Mouse (Mus musculus): ENCODE measurements around the gene Fgfr2.

- TF ChIP-seq CTCF (IDR thresholded peaks at IDR 0.05; ENCODE audit: extremely low read depth, insufficient read length, insufficient replicate concordance, low read depth, low read length) (no peak), POLR2A (IDR thresholded peaks at IDR 0.05; ENCODE audit: low read depth, low read length) (no peak)
Measured at GRCm38 (mm10) chr7:130167261-130167660, 2955.9 kb downstream of the Fgfr2 start.

All from small intestine, adult 2 months (tissue).